Mouse (Mus musculus) layer of hippocampus, postnatal 25 days (tissue): ENCODE results near the gene Nrl. TPM values are rescaled to one million over a fixed set of nuclear protein-coding genes. Genes with fewer than 3 reads are reported as not detected.

ENCODE experiments used
- DNase-seq, 2 experiments: peaks; one replicate each; pipeline ENCODE4 v3.0.0; 2022; ENCODE audit warnings: mixed read lengths in 2 of 2, low spot score in 1 of 2; ENCODE audit errors: extremely low spot score in 1 of 2
- total RNA-seq, 2 experiments: library from RNA; stranded (reverse); gene quantifications; 2 replicates each; pipeline ENCODE4 v1.2.3; 2021

Gene Nrl
- total RNA-seq, 2 experiments from 2014 or later, result 2.1 to 2.2 TPM

DNA sequence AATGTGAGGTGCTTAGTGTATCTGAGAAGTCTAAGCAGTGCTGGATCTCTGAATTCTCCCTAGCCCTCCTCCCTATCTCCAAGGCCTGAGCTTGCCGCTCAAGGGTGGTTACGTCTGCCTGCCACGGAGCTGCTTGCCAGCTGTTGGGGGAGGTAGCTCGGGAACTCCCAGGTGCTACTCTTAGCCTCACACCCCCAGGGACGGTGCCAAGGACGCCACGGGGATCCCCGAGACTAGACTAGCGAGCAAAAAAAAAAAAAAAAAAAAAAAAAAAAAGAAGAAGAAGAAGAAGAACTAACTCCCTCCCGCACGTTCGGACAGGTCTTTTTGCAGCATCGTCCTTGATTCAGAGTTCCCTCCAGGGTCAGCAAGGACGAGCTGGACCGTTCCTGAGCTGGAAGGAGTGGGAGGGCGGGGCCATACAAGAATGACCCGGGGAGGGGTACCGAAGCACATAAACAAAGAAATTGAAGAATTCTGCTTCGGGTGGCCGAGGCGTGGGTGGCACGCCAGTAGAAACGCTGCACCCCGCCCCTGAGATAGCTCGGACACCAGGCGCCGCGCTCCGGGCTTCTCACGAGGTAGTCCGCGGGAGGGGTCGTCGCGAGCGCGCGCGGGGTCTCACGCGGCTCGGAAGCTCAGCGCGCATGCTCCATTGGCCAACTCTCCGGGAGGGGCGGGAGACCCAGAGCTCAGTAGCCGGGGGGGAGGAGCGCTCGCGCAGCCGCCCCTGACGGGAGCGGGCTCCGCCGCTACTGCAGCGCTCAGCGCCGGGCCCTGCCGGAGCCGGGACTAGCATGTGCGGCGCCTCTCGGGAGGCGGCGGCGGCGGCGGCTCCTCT lies 34.2 kb downstream of the Nrl start, which contains the start of gene Carmil3:
Carmil3 (plus strand) TSS at position 291 of the 841 bp plus-strand sequence.
- peak; percentile 71 to 72 for DNase-seq

DNA sequence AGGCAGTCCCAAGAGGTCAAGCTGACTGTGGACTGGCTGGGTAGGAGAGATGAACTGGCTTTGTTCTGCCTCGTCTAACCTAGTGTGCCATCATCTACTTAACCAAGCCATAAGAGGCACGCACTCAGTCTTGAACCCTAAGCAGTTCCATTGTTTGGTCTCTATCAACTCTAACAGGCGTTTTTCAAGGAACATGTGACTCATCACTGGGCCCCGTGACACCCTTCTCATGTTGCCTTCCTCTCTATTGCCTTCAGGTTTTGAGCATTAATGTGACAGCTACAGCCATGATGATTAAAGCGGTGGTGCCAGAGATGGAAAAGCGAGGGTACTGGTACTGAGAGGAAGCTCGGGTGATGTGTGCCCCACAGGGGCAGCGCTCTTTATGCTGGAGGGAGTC lies 37.9 kb downstream of the Nrl start:
- no peak for DNase-seq

GRCm38 (mm10) chr14:55484430-55485085 lies 40.2 kb downstream of the Nrl start:
- no peak for DNase-seq

DNA sequence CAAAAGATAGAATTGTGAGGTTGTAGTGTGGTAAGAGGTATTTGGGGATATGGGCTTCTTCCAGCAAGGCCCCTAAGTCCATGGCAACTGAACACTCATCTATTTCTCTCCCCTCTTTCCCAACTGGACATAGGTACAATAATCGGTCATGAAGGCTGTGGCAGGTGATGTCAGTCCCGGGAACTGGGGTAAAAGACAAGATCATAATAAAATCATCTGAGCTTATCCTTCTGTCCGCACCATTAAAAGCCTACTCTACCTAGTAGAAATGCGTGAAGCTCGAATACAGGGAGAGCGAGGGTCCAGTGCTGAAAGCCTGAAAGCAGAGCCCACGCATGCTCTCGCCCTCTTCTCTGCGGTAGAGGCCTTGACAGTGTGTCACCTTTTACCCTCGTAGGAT lies 45.2 kb downstream of the Nrl start:
- no peak for DNase-seq

- peak; percentile 49 to 67 for DNase-seq
These were observed 45.9 kb downstream of the Nrl start, which contains the start of gene Dhrs4 for GRCm38 (mm10) chr14:55478651-55479599. Gene Dhrs4, plus strand, starts transcription at chr14:55478758.

- DNase-seq, result no peak
These were observed 47.0 kb downstream of the Nrl start for GRCm38 (mm10) chr14:55477829-55478228.

DNA sequence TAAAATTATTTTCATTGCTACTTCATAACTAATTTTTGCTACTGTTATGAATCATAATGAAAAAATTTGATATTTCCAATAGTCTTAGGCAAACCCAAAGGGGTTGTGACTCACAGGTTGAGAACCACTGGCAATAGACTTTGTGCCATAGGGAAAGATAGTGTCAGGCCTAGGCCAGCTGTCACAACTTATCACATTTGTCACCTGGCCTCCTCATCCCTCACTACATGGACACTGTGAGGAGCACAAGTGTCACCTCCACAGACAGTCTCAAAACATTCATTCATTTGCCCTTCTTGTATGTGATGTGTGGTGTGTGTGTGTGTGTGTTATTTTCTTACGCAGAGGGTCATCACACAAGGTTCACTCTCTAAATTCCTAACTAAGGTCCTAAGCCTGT lies 47.4 kb downstream of the Nrl start:
- DNase-seq, result no peak

DNA sequence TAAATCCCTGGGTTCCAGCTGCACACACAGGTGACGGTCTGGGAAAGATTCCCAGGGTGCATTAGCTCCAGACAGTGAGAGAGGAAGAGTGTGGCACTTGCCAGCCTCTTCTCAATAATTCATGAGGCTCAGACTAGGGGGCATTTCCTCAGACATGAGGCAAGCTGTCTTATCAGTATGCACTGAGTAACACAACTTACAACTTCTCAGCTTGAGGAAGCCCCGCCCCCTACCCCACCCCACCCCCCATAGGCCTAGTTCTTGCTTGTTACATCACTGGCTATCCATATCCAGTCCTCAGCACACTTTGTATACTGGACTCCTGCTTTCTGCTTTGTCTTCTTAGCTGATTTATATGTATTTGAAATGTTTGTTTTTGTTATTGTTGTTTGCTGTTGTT lies 49.1 kb downstream of the Nrl start:
- no peak for DNase-seq

DNA sequence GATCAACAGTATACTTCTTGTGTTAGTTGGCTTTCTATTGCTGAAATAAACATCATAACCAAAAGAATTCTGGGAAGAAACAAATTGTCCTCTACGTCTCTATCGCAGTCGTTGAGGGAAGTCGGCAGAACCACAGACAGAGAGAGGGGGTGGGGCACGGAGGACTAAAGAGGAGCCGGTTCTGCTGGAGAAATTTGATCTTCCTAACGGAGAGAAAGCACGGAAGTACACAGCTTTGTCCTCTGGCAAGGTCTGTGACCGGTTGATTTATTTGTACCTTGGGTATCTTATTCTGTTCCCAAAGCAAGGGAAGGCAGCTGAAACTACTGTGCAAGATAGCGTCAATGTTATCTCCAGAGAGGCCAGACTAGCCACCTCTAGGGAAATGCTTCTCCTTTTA lies 54.0 kb downstream of the Nrl start:
- DNase-seq, result no peak

- no peak for DNase-seq
These were observed 55.0 kb downstream of the Nrl start for GRCm38 (mm10) chr14:55469821-55470220.

DNA sequence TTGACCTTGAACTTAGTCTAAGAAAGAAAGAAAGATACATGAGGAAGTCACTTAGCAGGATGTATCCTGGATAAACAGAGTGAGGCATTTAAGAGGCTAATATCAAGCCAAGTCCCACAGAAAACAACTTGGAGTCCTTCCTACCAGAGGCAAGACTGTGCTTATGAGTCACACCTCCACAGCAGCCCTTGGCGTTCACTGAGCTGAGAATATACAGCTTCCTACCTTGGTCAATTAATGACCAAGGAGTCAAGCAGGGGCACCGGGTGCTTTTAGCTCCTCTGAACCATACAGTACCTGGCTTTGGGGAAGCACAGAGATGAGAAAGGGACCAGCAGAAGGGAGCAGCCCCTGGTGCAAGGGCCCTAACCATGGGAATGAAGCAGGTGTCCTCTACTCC lies 55.7 kb downstream of the Nrl start:
- DNase-seq, result no peak

Other genes starting within 250 kb of the Nrl start
- 10 to 100 TPM; 20.7 to 22.1 TPM for gene Dhrs4, start 46.2 kb downstream of the Nrl start, total RNA-seq
- 10 to 100 TPM; 47.0 to 66.6 TPM for gene Carmil3, start 34.3 kb downstream of the Nrl start, total RNA-seq
- 100 to 1,000 TPM; 664 to 669 TPM for gene Cpne6, start 14.5 kb downstream of the Nrl start, total RNA-seq
- gene Pck2, start 15.3 kb upstream of the Nrl start, total RNA-seq, result 10 to 100 TPM; 37.2 to 37.8 TPM
- gene Dcaf11, start 35.0 kb upstream of the Nrl start, total RNA-seq, result 10 to 100 TPM; 72.7 to 86.4 TPM
- gene A730061H03Rik, start 35.4 kb upstream of the Nrl start, total RNA-seq, result under 1 TPM; 0.89 to 0.92 TPM
- not detected for gene Fitm1, start 50.6 kb upstream of the Nrl start, total RNA-seq
- gene Psme1, start 53.1 kb upstream of the Nrl start, total RNA-seq, result 10 to 100 TPM; 49.3 to 56.6 TPM
- gene Emc9, start 60.3 kb upstream of the Nrl start, total RNA-seq, result 10 to 100 TPM; 47.2 to 56.6 TPM
- gene Psme2, start 66.1 kb upstream of the Nrl start, total RNA-seq, result 10 to 100 TPM; 47.9 to 55.6 TPM
- gene Rnf31, start 66.7 kb upstream of the Nrl start, total RNA-seq, result 10 to 100 TPM; 36.4 to 41.9 TPM
- gene Irf9, start 78.6 kb upstream of the Nrl start, total RNA-seq, result 10 to 100 TPM in 1 of 2 experiments, 1 to 10 TPM in 1; 9.6 to 12.2 TPM
- 1 to 10 TPM; 1.2 to 2.7 TPM for gene Rec8, start 93.1 kb upstream of the Nrl start, total RNA-seq
- gene Ipo4, start 111.0 kb upstream of the Nrl start, total RNA-seq, result 100 to 1,000 TPM; 118 to 121 TPM
- gene Gm49378, start 112.9 kb upstream of the Nrl start, total RNA-seq, result 1 to 10 TPM; 2.1 to 6.3 TPM
- 10 to 100 TPM; 42.2 to 49.7 TPM for gene Tm9sf1, start 118.8 kb upstream of the Nrl start, total RNA-seq
- gene Tssk4, start 125.2 kb upstream of the Nrl start, total RNA-seq, result under 1 TPM; 0.71 to 0.94 TPM
- 10 to 100 TPM; 49.2 to 50.4 TPM for gene Mdp1, start 135.5 kb upstream of the Nrl start, total RNA-seq
- 10 to 100 TPM; 26.8 to 29.3 TPM for gene Gmpr2, start 147.0 kb upstream of the Nrl start, total RNA-seq
- gene Nedd8, start 147.1 kb upstream of the Nrl start, total RNA-seq, result 100 to 1,000 TPM; 303 to 311 TPM
- 10 to 100 TPM; 14.0 to 14.9 TPM for gene Tinf2, start 156.8 kb upstream of the Nrl start, total RNA-seq
- under 1 TPM; 0.17 to 0.23 TPM for gene Tgm1, start 188.9 kb upstream of the Nrl start, total RNA-seq
- 10 to 100 TPM; 40.1 to 45.0 TPM for gene Rabggta, start 197.3 kb upstream of the Nrl start, total RNA-seq
- 10 to 100 TPM; 78.3 to 94.9 TPM for gene Dhrs1, start 220.7 kb upstream of the Nrl start, total RNA-seq
- gene Nop9, start 220.7 kb upstream of the Nrl start, total RNA-seq, result 10 to 100 TPM; 13.4 to 13.6 TPM
- gene Cideb, start 233.5 kb upstream of the Nrl start, total RNA-seq, result 1 to 10 TPM; 1.4 to 2.1 TPM
- gene Ltb4r2, start 236.4 kb upstream of the Nrl start, total RNA-seq, result under 1 TPM; 0.10 to 0.19 TPM
- gene Ltb4r1, start 241.0 kb upstream of the Nrl start, total RNA-seq, result under 1 TPM in 1 of 2 experiments, not detected in 1; 0.32 TPM